ENCODE assay signal across 7 mouse cellular contexts in genomic region chr9:35211573-35212511, GRCm38 (mm10). TPM values are rescaled to one million over a fixed set of nuclear protein-coding genes. Genes with fewer than 3 reads are reported as not detected.
DNase-seq lines count a peak whose midpoint lies in the region; ATAC-seq and TF ChIP-seq lines count a peak whose summit lies in the region.

No protein-coding gene starts in this region.

- ATAC-seq in embryonic facial prominence, embryonic 11.5 days (replicated peaks; ENCODE audit: insufficient number of reproducible peaks, low FRiP score, low TSS enrichment, low read depth), result no peak
- ATAC-seq in hindbrain, embryonic 13.5 days (ENCODE audit: low FRiP score), result no peak
- ATAC-seq in midbrain, embryonic 11.5 days (ENCODE audit: low FRiP score), result no peak

- TF ChIP-seq POLR2A in liver, adult 2 months (IDR thresholded peaks at IDR 0.05; ENCODE audit: extremely low read depth, insufficient read depth, low read length), result no peak

- H3K27me3 ChIP-seq in liver, adult 2 months (ENCODE audit: control insufficient read depth, insufficient read depth, low read length), result no peaks in the 10 kb centered on the region
- no peaks in the 10 kb centered on the region for H3K27me3 ChIP-seq in embryonic facial prominence, embryonic 11.5 days (ENCODE audit: control insufficient read depth, insufficient read depth, low read length)
- no peaks in the 10 kb centered on the region for H3K27me3 ChIP-seq in hindbrain, embryonic 13.5 days
- H3K27me3 ChIP-seq in midbrain, embryonic 11.5 days (ENCODE audit: control insufficient read depth, insufficient read depth, low read length), result no peaks in the 10 kb centered on the region

- peaks cover 64% of the 10 kb centered on the region for H3K36me3 ChIP-seq in liver, adult 2 months (ENCODE audit: control insufficient read depth, insufficient read depth, low read length)
- H3K36me3 ChIP-seq in embryonic facial prominence, embryonic 11.5 days (replicated peaks; ENCODE audit: control insufficient read depth, insufficient read depth, low read depth, low read length), result peaks cover 4% of the 10 kb centered on the region
- peaks cover 60% of the 10 kb centered on the region for H3K36me3 ChIP-seq in hindbrain, embryonic 13.5 days
- H3K36me3 ChIP-seq in midbrain, embryonic 11.5 days (ENCODE audit: control insufficient read depth, insufficient read depth, low read length), result peaks cover 26% of the 10 kb centered on the region

- 19% methylated on average over 26 of the region's 26 CpGs for WGBS in liver, adult 2 months
- WGBS in embryonic facial prominence, embryonic 11.5 days, result 36% methylated on average over 26 of the region's 26 CpGs
- 36% methylated on average over 26 of the region's 26 CpGs for WGBS in hindbrain, embryonic 13.5 days
- WGBS in midbrain, embryonic 11.5 days, result 39% methylated on average over 26 of the region's 26 CpGs

- TF ChIP-seq CTCF in liver, adult 2 months (IDR thresholded peaks at IDR 0.05; ENCODE audit: low read depth, low read length), result no peak

- H3K79me2 ChIP-seq in liver, adult 2 months (ENCODE audit: control insufficient read depth, insufficient read depth, low read length), result peaks cover 5% of the 10 kb centered on the region; the same call in 1 of the 2 replicates

- peaks cover 9% of the 10 kb centered on the region; the same call in 1 of the 2 replicates for H3K4me1 ChIP-seq in liver, adult 2 months (ENCODE audit: control insufficient read depth, insufficient read depth, low read length)
- no peaks in the 10 kb centered on the region; the same call in none of the 2 replicates for H3K4me1 ChIP-seq in embryonic facial prominence, embryonic 11.5 days (ENCODE audit: control insufficient read depth, insufficient read depth, low read length)
- H3K4me1 ChIP-seq in hindbrain, embryonic 13.5 days (replicated peaks), result peaks cover 21% of the 10 kb centered on the region
- H3K4me1 ChIP-seq in midbrain, embryonic 11.5 days (ENCODE audit: control insufficient read depth, insufficient read depth, low read length), result peaks cover 11% of the 10 kb centered on the region

- no peaks in the 10 kb centered on the region for H3K9me3 ChIP-seq in embryonic facial prominence, embryonic 11.5 days (replicated peaks; ENCODE audit: control insufficient read depth, low read length)
- no peaks in the 10 kb centered on the region for H3K9me3 ChIP-seq in hindbrain, embryonic 13.5 days
- H3K9me3 ChIP-seq in midbrain, embryonic 11.5 days (ENCODE audit: control insufficient read depth, low read length), result no peaks in the 10 kb centered on the region

- peak; percentile 82 for DNase-seq in liver, adult 2 months (ENCODE audit: extremely low read depth, low read depth, low spot score)
- no peak for DNase-seq in liver
- no peak for DNase-seq in embryonic facial prominence, embryonic 11.5 days (ENCODE audit: low spot score)
- no peak for DNase-seq in midbrain, embryonic 11.5 days (ENCODE audit: low spot score, missing footprints)
- no peak for DNase-seq in MN1 (ENCODE audit: low spot score)
- DNase-seq in c-Kit-positive CD71-positive TER-119-positive erythroid progenitor cells, embryonic 14.5 days (ENCODE audit: low spot score), result no peak

- H3K27ac ChIP-seq in liver, adult 2 months (replicated peaks; ENCODE audit: insufficient read depth, low read depth, low read length), result peak overlapping the region; percentile 93
- H3K27ac ChIP-seq in embryonic facial prominence, embryonic 11.5 days (replicated peaks; ENCODE audit: low read depth, low read length), result no peak overlapping the region
- H3K27ac ChIP-seq in hindbrain, embryonic 13.5 days, result peak overlapping the region; percentile 83
- H3K27ac ChIP-seq in midbrain, embryonic 11.5 days (ENCODE audit: low read depth, low read length), result no peak overlapping the region; the same call in 1 of the 2 replicates

- peak overlapping the region; percentile 95 for H3K9ac ChIP-seq in liver, adult 2 months (ENCODE audit: low read depth, low read length)
- peak overlapping the region; percentile 82 for H3K9ac ChIP-seq in embryonic facial prominence, embryonic 11.5 days (replicated peaks; ENCODE audit: low read length)
- peak overlapping the region; percentile 90 for H3K9ac ChIP-seq in hindbrain, embryonic 13.5 days
- peak overlapping the region; percentile 75 for H3K9ac ChIP-seq in midbrain, embryonic 11.5 days (ENCODE audit: low read length)

- H3K4me3 ChIP-seq in liver, adult 2 months (ENCODE audit: insufficient read depth, low read depth, low read length), result peak overlapping the region; percentile 90
- H3K4me3 ChIP-seq in embryonic facial prominence, embryonic 11.5 days (ENCODE audit: low read depth, low read length), result peak overlapping the region; percentile 89
- peak overlapping the region; percentile 84 for H3K4me3 ChIP-seq in hindbrain, embryonic 13.5 days
- peak overlapping the region; percentile 86 for H3K4me3 ChIP-seq in midbrain, embryonic 11.5 days (ENCODE audit: low read depth, low read length)

- peak overlapping the region; percentile 51 for H3K4me2 ChIP-seq in embryonic facial prominence, embryonic 11.5 days (ENCODE audit: low read depth, low read length)
- peak overlapping the region; percentile 85 for H3K4me2 ChIP-seq in hindbrain, embryonic 13.5 days
- peak overlapping the region; percentile 88 for H3K4me2 ChIP-seq in midbrain, embryonic 11.5 days

RNA-seq across cellular contexts. Expression of gene Foxred1, which starts 1.0 kb away (rescaled TPM):
- 27.6 and 31.8 TPM in 2 replicates for total RNA-seq in liver, adult 2 months (2014; rRNA removed)
- 21.6 and 28.9 TPM in 2 replicates for polyA plus RNA-seq in liver, adult 2 months (2012; rRNA removed)
- polyA plus RNA-seq in embryonic facial prominence, embryonic 11.5 days (2014; fragmentation: Nextera tagmentation; extraction: Ambion mirVana), result 28.7 and 34.0 TPM in 2 replicates
- 46.8 and 52.4 TPM in 2 replicates for polyA plus RNA-seq in hindbrain, embryonic 13.5 days (2015; fragmentation: Nextera tagmentation; extraction: Ambion mirVana)
- 29.9 and 31.5 TPM in 2 replicates for polyA plus RNA-seq in midbrain, embryonic 11.5 days (2014; fragmentation: Nextera tagmentation; extraction: Ambion mirVana)

RNA-seq across cellular contexts. Expression of gene Tirap, which starts 11.8 kb away (rescaled TPM):
- total RNA-seq in liver, adult 2 months (2014; rRNA removed), result 12.3 and 13.3 TPM in 2 replicates
- polyA plus RNA-seq in liver, adult 2 months (2012; rRNA removed), result 23.6 and 24.2 TPM in 2 replicates
- polyA plus RNA-seq in embryonic facial prominence, embryonic 11.5 days (2014; fragmentation: Nextera tagmentation; extraction: Ambion mirVana), result 11.6 and 15.3 TPM in 2 replicates
- 6.4 and 7.4 TPM in 2 replicates for polyA plus RNA-seq in hindbrain, embryonic 13.5 days (2015; fragmentation: Nextera tagmentation; extraction: Ambion mirVana)
- polyA plus RNA-seq in midbrain, embryonic 11.5 days (2014; fragmentation: Nextera tagmentation; extraction: Ambion mirVana), result 14.1 and 14.6 TPM in 2 replicates

RNA-seq across cellular contexts. Expression of gene Srpr, which starts 11.9 kb away (rescaled TPM):
- total RNA-seq in liver, adult 2 months (2014; rRNA removed), result 55.2 and 75.4 TPM in 2 replicates
- 88.5 and 91.0 TPM in 2 replicates for polyA plus RNA-seq in liver, adult 2 months (2012; rRNA removed)
- 104 and 112 TPM in 2 replicates for polyA plus RNA-seq in embryonic facial prominence, embryonic 11.5 days (2014; fragmentation: Nextera tagmentation; extraction: Ambion mirVana)
- 67.9 and 70.4 TPM in 2 replicates for polyA plus RNA-seq in hindbrain, embryonic 13.5 days (2015; fragmentation: Nextera tagmentation; extraction: Ambion mirVana)
- 95.7 and 96.9 TPM in 2 replicates for polyA plus RNA-seq in midbrain, embryonic 11.5 days (2014; fragmentation: Nextera tagmentation; extraction: Ambion mirVana)

RNA-seq across cellular contexts. Expression of gene Dcps, which starts 36.0 kb away (rescaled TPM):
- total RNA-seq in liver, adult 2 months (2014; rRNA removed), result 21.0 and 21.2 TPM in 2 replicates
- 24.0 and 27.4 TPM in 2 replicates for polyA plus RNA-seq in liver, adult 2 months (2012; rRNA removed)
- 90.5 and 93.3 TPM in 2 replicates for polyA plus RNA-seq in embryonic facial prominence, embryonic 11.5 days (2014; fragmentation: Nextera tagmentation; extraction: Ambion mirVana)
- polyA plus RNA-seq in hindbrain, embryonic 13.5 days (2015; fragmentation: Nextera tagmentation; extraction: Ambion mirVana), result 78.0 and 80.1 TPM in 2 replicates
- 96.8 and 98.0 TPM in 2 replicates for polyA plus RNA-seq in midbrain, embryonic 11.5 days (2014; fragmentation: Nextera tagmentation; extraction: Ambion mirVana)

RNA-seq across cellular contexts. Expression of gene Fam118b, which starts 55.8 kb away (rescaled TPM):
- total RNA-seq in liver, adult 2 months (2014; rRNA removed), result 3.0 and 4.0 TPM in 2 replicates
- polyA plus RNA-seq in liver, adult 2 months (2012; rRNA removed), result 3.8 and 5.8 TPM in 2 replicates
- 69.8 and 75.0 TPM in 2 replicates for polyA plus RNA-seq in embryonic facial prominence, embryonic 11.5 days (2014; fragmentation: Nextera tagmentation; extraction: Ambion mirVana)
- 67.4 and 75.3 TPM in 2 replicates for polyA plus RNA-seq in hindbrain, embryonic 13.5 days (2015; fragmentation: Nextera tagmentation; extraction: Ambion mirVana)
- 82.0 and 82.2 TPM in 2 replicates for polyA plus RNA-seq in midbrain, embryonic 11.5 days (2014; fragmentation: Nextera tagmentation; extraction: Ambion mirVana)

Comparison
In these comparisons a context has a peak if more than half of its experiments do, and no peak if none do; other contexts are left out.
1. H3K27ac ChIP-seq: peak in liver, adult 2 months (single experiment) and hindbrain, embryonic 13.5 days (single experiment); none in embryonic facial prominence, embryonic 11.5 days (single experiment) and midbrain, embryonic 11.5 days (single experiment).
2. Peak in every context shown above with its lines, with median percentiles within 50 percentile points of each other: H3K4me3 ChIP-seq, H3K9ac ChIP-seq and H3K4me2 ChIP-seq.